Mouse (Mus musculus) left cerebral cortex, adult 18-20 months (tissue): ENCODE measurements around the gene Ano10. TPM values are rescaled to one million over a fixed set of nuclear protein-coding genes. Genes with fewer than 3 reads are reported as not detected.
A peak's percentile ranks its signal among the peaks of the same experiment; 100 is the strongest.

Experiments
- DNase-seq, 2 experiments: peaks; one replicate each; pipeline ENCODE4 v3.0.0; 2021 to 2022; ENCODE audit warnings: low spot score in 2 of 2, mixed read lengths in 1 of 2
- total RNA-seq, 2 experiments: library from RNA; stranded (reverse); gene quantifications; 2 replicates each; pipeline ENCODE4 v1.2.3; 2021

The Ano10 gene
- total RNA-seq, 2 experiments from 2014 or later: 29.7 to 30.9 TPM

GRCm38 (mm10) chr9:122204508-122204907 is 89.7 kb downstream of the Ano10 start:
- DNase-seq: no peak

GRCm38 (mm10) chr9:122199253-122199652 is 95.0 kb downstream of the Ano10 start:
- DNase-seq: peak; percentile 39 to 51

GRCm38 (mm10) chr9:122198621-122199020 is 95.6 kb downstream of the Ano10 start:
- DNase-seq: no peak

GRCm38 (mm10) chr9:122197021-122197420 is 97.2 kb downstream of the Ano10 start:
- DNase-seq: no peak

GRCm38 (mm10) chr9:122195042-122195682 is 99.1 kb downstream of the Ano10 start:
- DNase-seq: no peak

GRCm38 (mm10) chr9:122193823-122194222 is 100.4 kb downstream of the Ano10 start:
- no peak for DNase-seq

- DNase-seq: no peak
Observed at GRCm38 (mm10) chr9:122193361-122193760, 100.9 kb downstream of the Ano10 start.

GRCm38 (mm10) chr9:122188724-122189123 is 105.5 kb downstream of the Ano10 start:
- DNase-seq: no peak

- no peak for DNase-seq
Observed at GRCm38 (mm10) chr9:122187451-122187921, 106.7 kb downstream of the Ano10 start.

GRCm38 (mm10) chr9:122186643-122187226 is 107.5 kb downstream of the Ano10 start:
- no peak for DNase-seq

- DNase-seq: peak in 1 of 2 experiments; percentile 26
Observed at GRCm38 (mm10) chr9:122185953-122186352, 108.3 kb downstream of the Ano10 start.

- DNase-seq: peak; percentile 77 to 79
Observed at GRCm38 (mm10) chr9:122185061-122185460, 109.2 kb downstream of the Ano10 start.

- no peak for DNase-seq
Observed at GRCm38 (mm10) chr9:122184329-122184728, 109.9 kb downstream of the Ano10 start.

GRCm38 (mm10) chr9:122183074-122183473 is 111.1 kb downstream of the Ano10 start:
- DNase-seq: no peak

- DNase-seq: no peak
Observed at GRCm38 (mm10) chr9:122180105-122180504, 114.1 kb downstream of the Ano10 start.

GRCm38 (mm10) chr9:122178427-122178826 is 115.8 kb downstream of the Ano10 start:
- no peak for DNase-seq

GRCm38 (mm10) chr9:122177256-122178220 is 116.7 kb downstream of the Ano10 start:
- DNase-seq: no peak

GRCm38 (mm10) chr9:122174723-122175122 is 119.5 kb downstream of the Ano10 start:
- DNase-seq: no peak

- no peak for DNase-seq
Observed at GRCm38 (mm10) chr9:122173405-122174233, 120.6 kb downstream of the Ano10 start.

GRCm38 (mm10) chr9:122172612-122173186 is 121.5 kb downstream of the Ano10 start:
- no peak for DNase-seq
